Mouse (Mus musculus): ENCODE data around the gene Gnmt.

DNA sequence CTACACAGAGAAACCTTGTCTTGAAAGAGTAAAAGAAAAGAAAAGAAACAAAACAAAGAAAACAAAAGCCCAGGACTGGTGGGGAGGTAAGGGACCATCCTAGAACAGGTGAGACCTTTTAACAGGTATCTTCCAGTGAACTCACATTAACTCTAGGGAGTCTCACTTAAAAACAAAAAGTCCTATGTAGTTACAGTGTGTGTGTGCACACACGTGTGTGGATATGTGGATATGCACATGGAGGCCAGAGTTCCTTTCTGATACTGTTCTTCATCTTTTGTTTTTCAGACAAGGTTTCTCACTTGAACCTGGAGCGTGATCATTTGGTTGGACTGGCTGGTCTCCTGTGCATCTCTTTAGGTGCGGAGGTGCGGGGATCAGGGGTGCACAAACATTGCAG is 21.6 kb upstream of the Gnmt start:
- TF ChIP-seq CTCF (IDR thresholded peaks at IDR 0.05) (no peak), EP300 (IDR thresholded peaks at IDR 0.05) (no peak)

Measured in lung, postnatal 0 days (tissue).